Mouse (Mus musculus): ENCODE results near the gene Glis1.

DNA sequence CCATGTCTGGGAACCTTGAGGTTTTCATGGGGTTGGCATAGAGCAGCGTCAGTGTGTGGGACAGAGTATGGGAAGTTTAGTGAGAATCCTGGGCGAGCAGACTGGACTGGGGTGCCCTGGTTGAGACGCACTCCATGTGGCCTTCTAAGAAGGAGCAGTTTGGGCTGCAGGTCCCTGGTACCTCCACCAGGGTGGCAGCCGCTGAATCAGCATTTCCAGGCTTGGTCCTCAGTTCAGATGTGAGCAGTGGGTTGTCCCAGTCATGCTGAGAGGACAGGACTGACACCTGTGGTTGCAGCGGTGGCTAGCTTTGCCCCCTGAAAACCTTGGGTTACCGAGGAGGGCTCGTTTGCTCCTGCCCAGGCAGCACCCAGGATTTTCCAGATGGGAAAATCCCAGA is 33.4 kb downstream of the Glis1 start:
- TF ChIP-seq POLR2A (IDR thresholded peaks at IDR 0.05; ENCODE audit: insufficient read depth, low read depth, low read length) (no peak), CTCF (IDR thresholded peaks at IDR 0.05; ENCODE audit: insufficient read depth, low read depth, low read length) (no peak)
